Mouse (Mus musculus) C2C12 (cell line): ENCODE results near the gene Ecm1.
A peak's percentile ranks its signal among the peaks of the same experiment; 100 is the strongest.

Experiments
- CEBPB ChIP-seq: IDR thresholded peaks from one replicate; pipeline ENCODE4 v1.6.1; 2011; ENCODE audit warnings: low read depth, mild to moderate bottlenecking, control low read depth, moderate library complexity
- CTCF ChIP-seq: IDR thresholded peaks from one replicate; pipeline ENCODE4 v1.5.1; 2011; ENCODE audit not compliant: control insufficient read depth, insufficient read depth, insufficient read length
- FOSL1 ChIP-seq: IDR thresholded peaks from one replicate; pipeline ENCODE4 v1.8.0; 2011; ENCODE audit warnings: mild to moderate bottlenecking, low read length; ENCODE audit not compliant: poor library complexity, insufficient read depth, severe bottlenecking
- MAX ChIP-seq: IDR thresholded peaks from one replicate; pipeline ENCODE4 v1.6.1; 2011; ENCODE audit warnings: mild to moderate bottlenecking, control low read depth
- MYOD1 ChIP-seq: IDR thresholded peaks from one replicate; pipeline ENCODE4 v1.6.1; 2011; ENCODE audit warnings: low read depth; ENCODE audit not compliant: control insufficient read depth, insufficient read length
- MYOG ChIP-seq: IDR thresholded peaks from one replicate; pipeline ENCODE4 v1.6.1; 2011; ENCODE audit not compliant: control insufficient read depth, insufficient read length; ENCODE audit errors: extremely low read depth
- USF1 ChIP-seq: IDR thresholded peaks from one replicate; pipeline ENCODE4 v1.6.1; 2011; ENCODE audit warnings: low read depth, mild to moderate bottlenecking, control low read depth, moderate library complexity

DNA sequence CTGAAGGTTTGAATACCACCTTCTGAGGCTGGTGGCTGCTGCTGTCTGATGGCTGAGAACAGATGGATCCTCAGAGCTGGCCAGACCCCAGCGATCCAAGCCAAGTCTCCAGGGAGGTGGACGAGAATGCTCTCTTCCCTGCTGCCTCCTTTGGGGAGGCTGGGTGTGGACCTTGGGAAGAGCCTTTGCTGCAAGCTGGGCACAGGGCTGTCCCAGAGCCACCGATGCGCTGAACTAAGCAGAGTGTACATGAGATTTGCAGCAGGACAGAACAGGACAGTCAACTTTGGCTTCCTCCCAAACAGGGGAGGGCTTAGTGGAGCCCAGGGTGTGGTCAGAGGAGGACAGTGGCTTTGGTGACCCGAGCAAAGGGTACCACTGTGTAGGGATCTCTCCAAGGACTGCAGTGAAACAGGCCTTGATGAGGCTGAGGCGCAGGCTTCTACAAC lies 39.1 kb downstream of the Ecm1 start:
- TF ChIP-seq CTCF: no peak
- TF ChIP-seq MAX: no peak
- no peak for TF ChIP-seq CEBPB
- peak; percentile 51 for TF ChIP-seq MYOD1
- no peak for TF ChIP-seq MYOG
- no peak for TF ChIP-seq FOSL1
- TF ChIP-seq USF1: no peak
